Mouse (Mus musculus) lung, embryonic 15.5 days (tissue): ENCODE results near the gene Lnx2. TPM values are rescaled to one million over a fixed set of nuclear protein-coding genes. Genes with fewer than 3 reads are reported as not detected.
A peak's percentile ranks its signal among the peaks of the same experiment; 100 is the strongest.

Source experiments
- ATAC-seq: fragments of 200-750 bp; cut with Nextera tagmentation; 2 replicates; pipeline ENCODE4 v1.8.0; 2017; ENCODE audit warnings: moderate number of reproducible peaks, borderline replicate concordance; ENCODE audit not compliant: low FRiP score, low TSS enrichment; ENCODE audit errors: extremely low read depth
- H3K27ac ChIP-seq: fragments of 300-500 bp; sonication (generic); 2 replicates; pipeline ENCODE4 v1.5.1; 2015; ENCODE audit warnings: moderate library complexity, mild to moderate bottlenecking, inconsistent platforms
- H3K27me3 ChIP-seq: fragments of 300-500 bp; sonication (generic); 2 replicates; pipeline ENCODE4 v1.6.1; 2015; ENCODE audit warnings: inconsistent platforms
- H3K36me3 ChIP-seq: fragments of 300-500 bp; sonication (generic); 2 replicates; pipeline ENCODE4 v1.6.1; 2015; ENCODE audit warnings: inconsistent platforms
- H3K4me1 ChIP-seq: fragments of 300-500 bp; sonication (generic); 2 replicates; pipeline ENCODE4 v1.6.1; 2015; ENCODE audit warnings: inconsistent platforms
- H3K4me2 ChIP-seq: fragments of 300-500 bp; sonication (generic); 2 replicates; pipeline ENCODE4 v1.6.1; 2015; ENCODE audit warnings: inconsistent platforms, mild to moderate bottlenecking, moderate library complexity
- H3K4me3 ChIP-seq: fragments of 300-500 bp; sonication (generic); 2 replicates; pipeline ENCODE4 v1.5.1; 2015; ENCODE audit warnings: mild to moderate bottlenecking, inconsistent platforms
- H3K9ac ChIP-seq: fragments of 300-500 bp; sonication (generic); 2 replicates; pipeline ENCODE4 v1.6.1; 2015; ENCODE audit warnings: inconsistent platforms
- H3K9me3 ChIP-seq: fragments of 300-500 bp; sonication (generic); 2 replicates; pipeline ENCODE4 v1.6.1; 2016; ENCODE audit warnings: inconsistent platforms
- WGBS: fragments of 180-500 bp; shearing (Covaris S2); methylation state at CpG from one replicate; pipeline ENCODE4 v1.1.7; 2015; 5-methylcytosine and 5-hydroxymethylcytosine counted together
- polyA plus RNA-seq: library from polyadenylated mRNA; unstranded; fragments of >200 nt; fragmentation: Nextera tagmentation; extraction: Ambion mirVana; gene quantifications from 2 replicates; pipeline ENCODE4 v1.2.1, GENCODE M21; 2015

Lnx2 gene
- polyA plus RNA-seq, 1 experiment from 2014 or later: 17.2 TPM

- ATAC-seq: no peak
- no peaks in the 10 kb centered on the region for H3K27me3 ChIP-seq
- H3K4me3 ChIP-seq: no peak overlapping the region
- H3K27ac ChIP-seq: no peak overlapping the region
- H3K4me2 ChIP-seq: no peak overlapping the region
- 55% methylated on average over 9 of the region's 9 CpGs for WGBS
- no peaks in the 10 kb centered on the region for H3K36me3 ChIP-seq
- H3K9ac ChIP-seq: no peak overlapping the region
- H3K9me3 ChIP-seq: no peaks in the 10 kb centered on the region
- H3K4me1 ChIP-seq: peaks cover 35% of the 10 kb centered on the region
Measured at GRCm38 (mm10) chr5:147057626-147058414, 18.6 kb downstream of the Lnx2 start.

- no peaks in the 10 kb centered on the region for H3K36me3 ChIP-seq
- H3K27me3 ChIP-seq: no peaks in the 10 kb centered on the region
- no peak overlapping the region for H3K4me2 ChIP-seq
- H3K27ac ChIP-seq: no peak overlapping the region
- H3K4me3 ChIP-seq: no peak overlapping the region
- H3K9me3 ChIP-seq: no peaks in the 10 kb centered on the region
- ATAC-seq: no peak
- no peak overlapping the region for H3K9ac ChIP-seq
- 85% methylated on average over 10 of the region's 10 CpGs for WGBS
- peaks cover 35% of the 10 kb centered on the region for H3K4me1 ChIP-seq
Measured at GRCm38 (mm10) chr5:147056712-147057290, 19.6 kb downstream of the Lnx2 start.

GRCm38 (mm10) chr5:147055572-147056245 is 20.7 kb downstream of the Lnx2 start:
- no peaks in the 10 kb centered on the region for H3K9me3 ChIP-seq
- H3K27me3 ChIP-seq: no peaks in the 10 kb centered on the region
- H3K4me3 ChIP-seq: no peak overlapping the region
- WGBS: 62% methylated on average over 6 of the region's 6 CpGs
- peaks cover 44% of the 10 kb centered on the region for H3K4me1 ChIP-seq
- no peak overlapping the region for H3K9ac ChIP-seq
- H3K27ac ChIP-seq: no peak overlapping the region
- no peak overlapping the region for H3K4me2 ChIP-seq
- H3K36me3 ChIP-seq: no peaks in the 10 kb centered on the region
- ATAC-seq: peak; percentile 43; the same call in 1 of the 2 replicates

GRCm38 (mm10) chr5:147054747-147055270 is 21.6 kb downstream of the Lnx2 start:
- Histone ChIP-seq H3K27ac (no peak overlapping the region), H3K27me3 (no peaks in the 10 kb centered on the region), H3K4me2 (no peak overlapping the region), H3K9ac (no peak overlapping the region), H3K4me3 (no peak overlapping the region), H3K9me3 (no peaks in the 10 kb centered on the region), H3K36me3 (no peaks in the 10 kb centered on the region), H3K4me1 (peaks cover 41% of the 10 kb centered on the region)
- WGBS: 47% methylated on average over 2 of the region's 2 CpGs
- ATAC-seq: no peak

- Histone ChIP-seq H3K36me3 (no peaks in the 10 kb centered on the region), H3K4me2 (no peak overlapping the region), H3K27ac (no peak overlapping the region), H3K27me3 (no peaks in the 10 kb centered on the region), H3K4me1 (peaks cover 38% of the 10 kb centered on the region), H3K9me3 (no peaks in the 10 kb centered on the region), H3K4me3 (no peak overlapping the region), H3K9ac (no peak overlapping the region)
- 84% methylated on average over 6 of the region's 6 CpGs for WGBS
- no peak for ATAC-seq
Measured at GRCm38 (mm10) chr5:147054328-147054727, 22.1 kb downstream of the Lnx2 start.

- H3K9me3 ChIP-seq: no peaks in the 10 kb centered on the region
- no peaks in the 10 kb centered on the region for H3K27me3 ChIP-seq
- no peak overlapping the region for H3K4me2 ChIP-seq
- no peaks in the 10 kb centered on the region for H3K36me3 ChIP-seq
- H3K9ac ChIP-seq: no peak overlapping the region
- ATAC-seq: no peak
- WGBS: 77% methylated on average over 3 of the region's 3 CpGs
- no peak overlapping the region for H3K27ac ChIP-seq
- no peak overlapping the region for H3K4me3 ChIP-seq
- peaks cover 33% of the 10 kb centered on the region for H3K4me1 ChIP-seq
Measured at GRCm38 (mm10) chr5:147053481-147053880, 22.9 kb downstream of the Lnx2 start.

GRCm38 (mm10) chr5:147053071-147053470 is 23.3 kb downstream of the Lnx2 start:
- H3K4me2 ChIP-seq: no peak overlapping the region
- no peak overlapping the region for H3K4me3 ChIP-seq
- H3K36me3 ChIP-seq: no peaks in the 10 kb centered on the region
- H3K9me3 ChIP-seq: no peaks in the 10 kb centered on the region
- H3K27ac ChIP-seq: no peak overlapping the region
- peaks cover 28% of the 10 kb centered on the region for H3K4me1 ChIP-seq
- no peak for ATAC-seq
- H3K27me3 ChIP-seq: no peaks in the 10 kb centered on the region
- WGBS: 82% methylated on average over 6 of the region's 6 CpGs
- H3K9ac ChIP-seq: no peak overlapping the region

- Histone ChIP-seq H3K9ac (no peak overlapping the region), H3K4me1 (peaks cover 27% of the 10 kb centered on the region), H3K9me3 (no peaks in the 10 kb centered on the region), H3K4me2 (no peak overlapping the region), H3K27me3 (no peaks in the 10 kb centered on the region), H3K27ac (no peak overlapping the region), H3K36me3 (no peaks in the 10 kb centered on the region), H3K4me3 (no peak overlapping the region)
- ATAC-seq: no peak
- 85% methylated on average over 4 of the region's 4 CpGs for WGBS
Measured at GRCm38 (mm10) chr5:147052309-147052558, 24.2 kb downstream of the Lnx2 start.

GRCm38 (mm10) chr5:147051500-147052308 is 24.7 kb downstream of the Lnx2 start:
- Histone ChIP-seq H3K36me3 (no peaks in the 10 kb centered on the region), H3K27ac (no peak overlapping the region), H3K4me2 (peak overlapping the region; percentile 9; the same call in 1 of the 2 replicates), H3K4me1 (peaks cover 28% of the 10 kb centered on the region), H3K9me3 (no peaks in the 10 kb centered on the region), H3K9ac (no peak overlapping the region), H3K27me3 (no peaks in the 10 kb centered on the region), H3K4me3 (no peak overlapping the region)
- no peak for ATAC-seq
- WGBS: 61% methylated on average over 29 of the region's 29 CpGs

- Histone ChIP-seq H3K9ac (no peak overlapping the region), H3K4me1 (peaks cover 28% of the 10 kb centered on the region), H3K27ac (no peak overlapping the region), H3K4me2 (peak overlapping the region; percentile 9; the same call in 1 of the 2 replicates), H3K4me3 (no peak overlapping the region), H3K27me3 (no peaks in the 10 kb centered on the region), H3K9me3 (no peaks in the 10 kb centered on the region), H3K36me3 (no peaks in the 10 kb centered on the region)
- 73% methylated on average over 13 of the region's 13 CpGs for WGBS
- no peak for ATAC-seq
Measured at GRCm38 (mm10) chr5:147050816-147051499, 25.4 kb downstream of the Lnx2 start.

GRCm38 (mm10) chr5:147049544-147050209 is 26.7 kb downstream of the Lnx2 start:
- no peak overlapping the region for H3K4me2 ChIP-seq
- H3K9me3 ChIP-seq: no peaks in the 10 kb centered on the region
- H3K27me3 ChIP-seq: no peaks in the 10 kb centered on the region
- H3K4me1 ChIP-seq: peaks cover 28% of the 10 kb centered on the region
- 65% methylated on average over 19 of the region's 19 CpGs for WGBS
- no peak overlapping the region for H3K9ac ChIP-seq
- H3K36me3 ChIP-seq: no peaks in the 10 kb centered on the region
- no peak overlapping the region for H3K27ac ChIP-seq
- no peak overlapping the region for H3K4me3 ChIP-seq
- no peak for ATAC-seq
